Mouse (Mus musculus): ENCODE measurements around the gene Ccdc158. TPM values are rescaled to one million over a fixed set of nuclear protein-coding genes. Genes with fewer than 3 reads are reported as not detected.
A peak's percentile ranks its signal among the peaks of the same experiment; 100 is the strongest.

Gene Ccdc158
- polyA plus RNA-seq, 1 experiment from 2014 or later = 0.75 TPM

DNA sequence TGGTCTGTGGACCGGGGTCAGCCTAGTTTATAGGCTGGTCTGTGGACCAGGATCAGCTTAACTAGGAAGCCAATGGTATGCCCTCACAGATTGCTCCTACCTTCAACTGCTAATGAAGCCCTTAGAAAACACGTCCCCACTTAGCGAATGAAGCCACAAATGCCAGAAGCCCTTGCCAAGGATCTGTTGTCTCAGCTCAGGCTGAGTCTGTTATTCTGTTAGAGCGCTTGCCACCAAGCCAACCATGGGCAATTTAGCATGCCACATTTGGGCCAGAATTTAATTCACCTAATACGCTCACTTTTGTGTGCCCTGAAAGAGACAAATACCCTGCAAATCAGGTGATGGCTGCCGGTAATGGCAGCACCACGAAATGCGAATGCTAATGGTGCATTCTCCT is 28.6 kb upstream of the Ccdc158 start:
- Histone ChIP-seq H3K4me1 (peaks cover 25% of the 10 kb centered on the region), H3K9ac (replicated peaks) (no peak overlapping the region), H3K4me2 (replicated peaks) (no peak overlapping the region), H3K27ac (replicated peaks) (peak overlapping the region; percentile 37; the same call in 1 of the 2 replicates), H3K36me3 (no peaks in the 10 kb centered on the region), H3K27me3 (no peaks in the 10 kb centered on the region), H3K4me3 (no peak overlapping the region), H3K9me3 (no peaks in the 10 kb centered on the region)
- 48% methylated on average over 8 of the region's 8 CpGs for WGBS
- peak; percentile 41 for ATAC-seq (replicated peaks)

DNA sequence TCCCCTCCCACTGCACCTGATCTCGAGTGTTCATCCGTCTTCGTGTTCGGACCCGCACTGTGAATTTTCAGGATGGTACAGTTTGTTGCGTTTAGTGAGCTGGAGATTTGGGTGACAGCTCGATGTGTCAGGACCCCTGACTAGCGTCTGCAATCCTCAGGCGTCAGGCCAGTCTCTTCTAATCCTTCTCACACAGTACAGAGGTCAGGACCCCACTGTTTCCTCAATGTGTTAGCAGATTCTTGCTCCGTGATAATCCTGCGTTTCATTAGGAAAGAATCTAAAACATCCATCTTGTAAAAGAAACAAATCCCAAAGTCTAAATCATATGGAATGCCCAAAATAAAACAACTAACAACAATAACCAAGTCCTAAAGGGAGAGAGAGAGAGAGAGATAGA is 26.7 kb upstream of the Ccdc158 start:
- H3K27me3 ChIP-seq = no peaks in the 10 kb centered on the region
- WGBS = 59% methylated on average over 11 of the region's 11 CpGs
- no peak for ATAC-seq (replicated peaks)

DNA sequence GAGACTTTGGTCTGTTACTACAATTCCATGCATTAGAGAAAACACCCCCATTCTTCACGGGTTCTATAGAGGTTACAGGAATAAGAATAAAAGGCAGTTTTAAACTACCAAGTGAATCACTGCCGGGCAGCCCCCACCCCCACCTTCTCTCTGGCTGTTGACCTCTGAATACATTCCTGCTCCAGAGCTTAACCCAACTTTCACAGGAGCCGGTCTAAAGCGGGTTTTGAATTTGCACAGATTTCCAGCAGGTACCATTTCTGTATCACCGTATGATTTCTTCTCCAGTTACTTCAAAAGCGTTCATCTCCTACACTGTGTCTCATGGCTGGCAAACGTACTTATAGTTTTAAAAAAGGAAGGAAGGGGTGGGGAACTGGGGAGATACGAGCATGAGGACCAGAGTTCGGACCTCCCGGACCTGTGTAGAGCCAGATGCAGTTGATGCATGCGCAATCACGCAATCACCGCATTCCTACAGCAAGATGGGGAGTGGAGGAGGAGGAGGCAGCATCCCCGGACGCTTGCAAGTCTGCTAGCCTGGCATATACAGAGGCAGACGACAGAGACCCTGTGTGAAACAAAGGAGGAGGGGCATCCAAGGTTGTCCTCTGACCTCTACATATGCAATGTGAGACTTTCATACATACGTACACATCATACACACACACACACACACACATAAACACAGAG is 23.9 kb upstream of the Ccdc158 start:
- H3K4me1 ChIP-seq = peaks cover 35% of the 10 kb centered on the region
- peak overlapping the region; percentile 38 for H3K4me3 ChIP-seq
- peak overlapping the region; percentile 83 for H3K27ac ChIP-seq (replicated peaks)
- 3% methylated on average over 17 of the region's 17 CpGs for WGBS
- ATAC-seq (replicated peaks) = peak; percentile 35
- H3K27me3 ChIP-seq = no peaks in the 10 kb centered on the region
- peak overlapping the region; percentile 45 for H3K9ac ChIP-seq (replicated peaks)
- H3K9me3 ChIP-seq = no peaks in the 10 kb centered on the region
- peak overlapping the region; percentile 46 for H3K4me2 ChIP-seq (replicated peaks)
- H3K36me3 ChIP-seq = no peaks in the 10 kb centered on the region

More for the DNA sequence above, 26.7 kb upstream of the Ccdc158 start:
- Histone ChIP-seq H3K9ac (replicated peaks) (no peak overlapping the region), H3K4me3 (no peak overlapping the region), H3K36me3 (no peaks in the 10 kb centered on the region), H3K4me2 (replicated peaks) (no peak overlapping the region), H3K4me1 (peaks cover 26% of the 10 kb centered on the region), H3K27ac (replicated peaks) (no peak overlapping the region), H3K9me3 (no peaks in the 10 kb centered on the region)

DNA sequence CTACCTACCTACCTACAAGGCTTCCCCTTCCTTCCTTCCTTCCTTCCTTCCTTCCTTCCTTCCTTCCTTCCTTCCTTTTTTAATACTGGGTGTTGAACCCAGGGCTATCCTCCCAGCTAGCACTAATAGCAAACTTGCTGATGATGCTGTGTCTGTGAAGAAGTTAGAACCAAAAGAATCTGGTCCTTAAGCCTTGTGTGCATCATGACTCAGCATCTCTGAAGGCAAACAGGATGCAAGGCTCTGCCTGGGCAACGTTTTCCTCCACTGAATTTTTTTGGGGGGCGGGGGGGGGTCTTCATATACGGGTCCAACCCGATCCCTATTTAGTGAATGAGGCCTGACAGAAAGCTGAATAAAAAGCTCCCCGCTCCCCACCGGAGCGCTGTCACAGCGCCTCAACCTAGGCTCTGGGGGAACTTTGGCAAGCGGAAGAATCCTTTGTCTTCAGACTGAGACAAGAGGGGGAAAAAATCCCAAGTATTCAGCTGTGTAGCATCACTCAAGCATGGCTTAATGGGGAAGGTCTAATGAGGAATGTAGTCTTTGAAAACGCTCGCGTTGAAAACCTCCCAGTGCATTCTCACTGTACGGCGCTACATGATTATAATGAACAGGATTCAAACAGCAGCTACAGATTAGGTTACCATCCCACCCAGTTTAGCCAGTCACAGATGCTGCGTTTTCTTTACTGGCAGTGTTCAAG is 23.2 kb upstream of the Ccdc158 start:
- H3K9me3 ChIP-seq = no peaks in the 10 kb centered on the region
- WGBS = 1% methylated on average over 15 of the region's 15 CpGs

DNA sequence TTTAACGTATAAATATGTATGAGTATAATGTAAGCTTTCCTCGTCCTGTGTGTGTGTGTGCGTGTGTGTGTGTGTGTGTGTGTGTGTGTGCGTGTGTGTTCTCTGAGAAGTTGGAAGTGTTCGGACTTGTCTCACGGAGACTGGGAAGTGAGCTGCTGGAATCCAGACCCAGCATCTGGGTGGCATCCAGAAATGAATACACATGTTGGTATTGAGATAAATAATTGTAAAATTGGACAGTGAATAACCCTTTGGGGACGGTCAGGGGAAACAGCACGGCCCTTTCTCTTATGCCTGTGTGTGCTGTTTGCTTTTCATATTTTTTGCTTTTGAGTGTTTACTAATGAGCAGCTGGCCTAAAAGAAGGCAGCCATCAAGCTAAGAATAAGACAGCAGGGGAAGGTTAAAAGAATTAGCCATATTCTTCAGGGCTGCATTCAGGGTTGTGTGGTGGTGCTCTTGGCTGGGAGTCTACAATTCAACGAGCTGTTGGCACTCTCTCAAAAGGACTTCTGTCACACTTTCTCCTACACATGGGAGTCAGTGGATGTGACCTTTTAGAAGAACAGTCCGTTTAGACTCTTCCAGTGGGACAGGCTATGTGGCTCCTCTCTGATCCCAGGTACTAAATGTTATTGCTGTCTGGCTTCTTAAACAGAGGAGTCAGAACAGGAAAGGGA is 19.4 kb upstream of the Ccdc158 start:
- ATAC-seq (replicated peaks) = no peak
- 29% methylated on average over 10 of the region's 10 CpGs for WGBS

More for the DNA sequence above, 23.2 kb upstream of the Ccdc158 start:
- Histone ChIP-seq H3K4me1 (peaks cover 29% of the 10 kb centered on the region), H3K4me3 (peak overlapping the region; percentile 38), H3K36me3 (no peaks in the 10 kb centered on the region), H3K27ac (replicated peaks) (peak overlapping the region; percentile 83), H3K27me3 (no peaks in the 10 kb centered on the region), H3K9ac (replicated peaks) (peak overlapping the region; percentile 45), H3K4me2 (replicated peaks) (peak overlapping the region; percentile 46)
- ATAC-seq (replicated peaks) = peak; percentile 86

DNA sequence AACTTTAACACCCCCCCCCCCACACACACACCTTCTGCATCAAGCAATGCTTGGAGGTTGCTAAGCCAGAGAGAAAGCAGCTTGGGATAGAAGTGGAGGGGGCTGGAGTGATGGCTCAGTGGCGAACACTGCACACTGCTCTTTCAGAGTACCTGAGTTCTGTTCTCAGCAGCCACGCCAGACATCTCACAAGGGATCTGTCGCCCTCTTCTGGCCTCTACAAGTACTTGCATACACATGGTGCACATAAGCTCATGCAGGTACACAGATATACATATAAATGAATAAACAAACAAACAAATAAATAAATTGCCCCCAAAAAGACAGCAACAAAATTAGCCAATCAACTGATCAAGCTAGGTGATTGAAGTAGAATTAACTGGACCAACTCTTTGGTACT is 18.7 kb upstream of the Ccdc158 start:
- peaks cover 19% of the 10 kb centered on the region for H3K4me1 ChIP-seq
- ATAC-seq (replicated peaks) = no peak
- H3K4me3 ChIP-seq = no peak overlapping the region
- 96% methylated on average over 3 of the region's 3 CpGs for WGBS
- no peak overlapping the region for H3K9ac ChIP-seq (replicated peaks)
- H3K4me2 ChIP-seq (replicated peaks) = no peak overlapping the region
- no peaks in the 10 kb centered on the region for H3K36me3 ChIP-seq
- no peaks in the 10 kb centered on the region for H3K9me3 ChIP-seq
- H3K27ac ChIP-seq (replicated peaks) = no peak overlapping the region
- no peaks in the 10 kb centered on the region for H3K27me3 ChIP-seq

More for the DNA sequence above, 19.4 kb upstream of the Ccdc158 start:
- Histone ChIP-seq H3K9ac (replicated peaks) (no peak overlapping the region), H3K27me3 (no peaks in the 10 kb centered on the region), H3K4me3 (no peak overlapping the region), H3K27ac (replicated peaks) (peak overlapping the region; percentile 33; the same call in 1 of the 2 replicates), H3K9me3 (no peaks in the 10 kb centered on the region), H3K36me3 (no peaks in the 10 kb centered on the region), H3K4me2 (replicated peaks) (no peak overlapping the region), H3K4me1 (peaks cover 26% of the 10 kb centered on the region)

DNA sequence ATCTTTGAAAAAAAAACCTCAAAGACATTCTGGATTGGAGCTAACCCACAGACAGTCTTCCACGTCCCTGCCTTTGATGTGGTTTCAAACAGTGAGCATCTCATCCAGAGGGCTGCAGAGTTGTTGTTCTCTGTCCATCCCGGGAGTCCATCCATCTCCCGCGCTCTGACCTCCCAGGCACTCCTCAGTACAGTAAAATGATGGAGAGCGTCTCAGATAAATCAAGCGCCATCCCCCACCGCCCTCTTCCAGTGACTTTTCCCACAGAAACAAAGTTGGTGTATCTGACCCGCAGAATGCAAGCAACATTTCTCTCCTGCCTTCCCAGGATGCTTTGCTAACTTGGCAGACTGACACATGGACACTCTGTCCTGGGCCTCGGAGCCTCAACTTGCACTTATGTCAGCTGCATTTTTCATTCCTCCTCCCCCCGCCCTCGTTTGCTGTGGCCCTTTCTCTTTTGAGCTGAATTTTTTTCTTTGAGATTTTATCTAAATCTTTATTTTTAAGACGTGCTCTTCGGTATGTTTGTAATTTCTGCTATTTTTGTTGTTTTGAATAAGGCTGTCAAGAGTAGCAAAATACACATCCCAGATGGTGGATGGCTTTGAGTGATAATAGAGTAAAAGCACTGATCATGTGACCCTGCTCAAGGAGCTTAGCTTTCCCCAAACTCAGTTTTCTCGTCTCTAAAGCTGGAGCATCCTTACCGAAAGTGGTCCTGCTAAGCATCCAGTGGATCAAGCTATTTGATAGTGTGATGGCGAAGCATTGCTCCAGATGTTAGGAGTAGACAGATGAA is 17.3 kb upstream of the Ccdc158 start:
- H3K9me3 ChIP-seq = no peaks in the 10 kb centered on the region
- no peak overlapping the region for H3K4me3 ChIP-seq
- H3K27ac ChIP-seq (replicated peaks) = no peak overlapping the region
- H3K36me3 ChIP-seq = no peaks in the 10 kb centered on the region
- peaks cover 10% of the 10 kb centered on the region for H3K4me1 ChIP-seq
- ATAC-seq (replicated peaks) = no peak; the same call in 1 of the 2 replicates
- H3K9ac ChIP-seq (replicated peaks) = no peak overlapping the region
- 73% methylated on average over 16 of the region's 16 CpGs for WGBS
- no peaks in the 10 kb centered on the region for H3K27me3 ChIP-seq
- no peak overlapping the region for H3K4me2 ChIP-seq (replicated peaks)

DNA sequence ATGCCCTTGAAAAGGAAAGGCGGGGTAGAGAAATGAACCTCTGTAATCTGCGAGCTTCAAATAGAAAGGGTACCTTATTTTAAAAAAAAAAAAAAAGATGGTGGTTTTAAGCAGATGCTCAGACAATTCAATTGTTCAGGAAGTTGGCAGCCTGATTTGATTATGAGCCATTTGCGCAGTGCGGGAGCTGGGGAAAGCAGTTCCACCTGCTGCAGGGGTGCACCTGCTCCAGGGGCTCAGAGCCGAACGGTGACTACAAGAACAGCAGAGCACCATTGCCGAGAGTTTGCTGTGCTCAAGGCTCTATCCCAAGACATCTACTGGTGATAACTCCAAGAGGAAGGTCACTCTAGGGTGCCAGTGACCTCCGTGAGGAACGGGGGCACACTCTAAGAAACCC is 13.5 kb upstream of the Ccdc158 start:
- no peak overlapping the region for H3K9ac ChIP-seq (replicated peaks)
- H3K36me3 ChIP-seq = no peaks in the 10 kb centered on the region
- no peak overlapping the region for H3K27ac ChIP-seq (replicated peaks)
- no peaks in the 10 kb centered on the region for H3K9me3 ChIP-seq
- H3K4me1 ChIP-seq = peaks cover 5% of the 10 kb centered on the region
- ATAC-seq (replicated peaks) = no peak
- H3K27me3 ChIP-seq = no peaks in the 10 kb centered on the region
- no peak overlapping the region for H3K4me2 ChIP-seq (replicated peaks)
- H3K4me3 ChIP-seq = no peak overlapping the region
- WGBS = 81% methylated on average over 9 of the region's 9 CpGs

DNA sequence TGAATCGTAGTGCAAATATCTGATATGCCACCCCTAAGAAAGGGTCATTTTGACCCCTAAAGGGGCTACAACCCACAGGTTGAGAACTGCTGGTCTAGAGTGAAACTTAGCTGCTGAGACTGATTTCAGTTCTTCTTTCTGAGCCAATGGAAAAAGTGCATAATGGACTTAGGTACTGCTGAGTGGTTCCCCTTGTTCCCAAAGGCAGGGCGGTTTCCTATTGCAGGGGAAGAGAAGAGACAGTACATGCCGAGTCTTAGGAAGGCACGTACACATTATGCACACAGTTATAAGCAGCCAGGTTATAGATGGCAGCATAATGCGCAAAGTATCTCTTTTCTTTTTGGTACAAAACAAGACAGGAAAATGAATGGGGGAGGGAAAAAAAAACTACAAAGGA is 13.1 kb upstream of the Ccdc158 start:
- WGBS = 73% methylated on average over 5 of the region's 5 CpGs
- no peak overlapping the region for H3K4me3 ChIP-seq
- H3K9ac ChIP-seq (replicated peaks) = no peak overlapping the region
- H3K27me3 ChIP-seq = no peaks in the 10 kb centered on the region
- no peaks in the 10 kb centered on the region for H3K9me3 ChIP-seq
- H3K27ac ChIP-seq (replicated peaks) = no peak overlapping the region
- no peaks in the 10 kb centered on the region for H3K36me3 ChIP-seq
- ATAC-seq (replicated peaks) = no peak
- peaks cover 8% of the 10 kb centered on the region for H3K4me1 ChIP-seq
- H3K4me2 ChIP-seq (replicated peaks) = no peak overlapping the region

DNA sequence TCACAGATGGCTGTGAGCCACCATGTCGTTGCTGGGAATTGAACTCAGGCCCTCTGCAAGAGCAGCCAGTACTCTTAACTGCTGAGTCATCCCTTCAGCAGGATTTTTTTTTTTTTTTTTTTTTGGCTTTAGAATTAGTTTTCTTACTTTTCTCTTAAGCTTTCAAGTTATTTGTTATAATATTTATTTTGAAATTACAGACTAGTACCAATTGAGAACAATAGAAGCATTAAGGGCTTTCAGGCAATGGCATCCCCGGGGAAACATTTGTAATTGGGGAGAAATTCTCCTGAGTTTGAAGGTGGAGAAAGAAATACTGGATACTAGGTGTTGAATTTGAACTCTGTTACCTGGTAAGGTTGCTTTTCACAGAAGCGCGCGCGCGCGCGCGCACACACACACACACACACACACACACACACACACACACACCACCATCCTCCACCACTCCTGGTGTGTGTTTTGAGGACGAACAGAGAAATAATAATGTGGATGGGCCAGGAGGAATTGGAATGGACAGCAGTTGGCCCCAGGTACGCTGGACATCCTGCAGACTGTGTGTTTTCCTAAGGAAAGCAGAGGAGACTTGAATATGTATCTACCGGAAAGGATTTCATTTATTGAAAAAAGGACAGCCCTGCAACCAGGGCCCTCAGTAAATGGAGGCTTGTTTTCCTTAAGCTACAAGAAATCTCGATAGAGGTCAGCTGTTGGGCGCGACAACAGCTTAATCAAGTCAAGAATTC is 9.8 kb upstream of the Ccdc158 start:
- no peak overlapping the region for H3K4me2 ChIP-seq (replicated peaks)
- no peaks in the 10 kb centered on the region for H3K36me3 ChIP-seq
- no peak for ATAC-seq (replicated peaks)
- no peak overlapping the region for H3K9ac ChIP-seq (replicated peaks)
- H3K4me3 ChIP-seq = no peak overlapping the region
- 87% methylated on average over 16 of the region's 16 CpGs for WGBS
- peaks cover 14% of the 10 kb centered on the region for H3K4me1 ChIP-seq
- H3K27me3 ChIP-seq = no peaks in the 10 kb centered on the region
- H3K9me3 ChIP-seq = no peaks in the 10 kb centered on the region
- H3K27ac ChIP-seq (replicated peaks) = no peak overlapping the region

DNA sequence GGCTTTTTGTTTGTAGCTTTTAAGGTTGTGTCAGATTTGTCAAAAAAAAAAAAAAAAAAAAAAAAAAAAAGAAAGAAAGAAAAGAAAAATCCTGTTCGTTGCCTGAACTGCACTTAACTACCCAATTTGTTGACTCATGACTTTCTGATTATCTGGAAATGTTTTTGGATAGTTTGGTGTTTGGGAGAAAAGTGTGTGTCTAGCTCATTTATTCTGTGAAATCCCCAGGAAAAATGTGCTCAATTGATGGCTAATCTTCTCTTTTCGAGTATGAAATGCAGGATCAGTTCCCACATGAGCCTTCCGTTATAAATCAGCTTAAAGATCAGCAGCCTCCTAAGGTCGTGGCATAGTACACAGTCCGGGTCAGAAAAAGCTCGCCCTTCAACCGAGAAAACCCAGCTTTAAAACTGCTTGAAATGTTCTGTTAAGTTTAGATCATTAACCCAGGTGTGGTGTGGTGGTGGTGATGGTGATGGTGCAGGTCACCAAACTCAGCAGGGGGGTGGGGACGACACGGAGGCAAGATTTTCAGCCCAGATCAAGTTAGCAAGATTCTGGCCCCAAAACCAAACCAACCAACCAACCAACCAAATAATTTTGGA is 8.9 kb upstream of the Ccdc158 start:
- H3K9ac ChIP-seq (replicated peaks) = peak overlapping the region; percentile 75
- peak overlapping the region; percentile 95 for H3K4me2 ChIP-seq (replicated peaks)
- 8% methylated on average over 9 of the region's 9 CpGs for WGBS
- H3K36me3 ChIP-seq = no peaks in the 10 kb centered on the region
- H3K4me1 ChIP-seq = peaks cover 18% of the 10 kb centered on the region
- H3K4me3 ChIP-seq = peak overlapping the region; percentile 64
- H3K9me3 ChIP-seq = no peaks in the 10 kb centered on the region
- no peaks in the 10 kb centered on the region for H3K27me3 ChIP-seq
- no peak for ATAC-seq (replicated peaks)
- no peak overlapping the region for H3K27ac ChIP-seq (replicated peaks)

Data from forebrain, embryonic 15.5 days (tissue).